Mouse (Mus musculus) embryonic facial prominence, embryonic 13.5 days (tissue): ENCODE data around the gene Ercc2. TPM values are rescaled to one million over a fixed set of nuclear protein-coding genes. Genes with fewer than 3 reads are reported as not detected.
A peak's percentile ranks its signal among the peaks of the same experiment; 100 is the strongest.

Experiments used
- ATAC-seq: fragments of 200-750 bp; cut with Nextera tagmentation; 2 replicates; pipeline ENCODE4 v1.8.0; 2017; ENCODE audit warnings: low read depth; ENCODE audit not compliant: insufficient number of reproducible peaks, insufficient read depth, low FRiP score, low TSS enrichment
- H3K27ac ChIP-seq: fragments of 300-500 bp; sonication (generic); 2 replicates; pipeline ENCODE4 v1.5.1; 2015; ENCODE audit warnings: moderate library complexity, mild to moderate bottlenecking, inconsistent platforms
- H3K27me3 ChIP-seq: fragments of 300-500 bp; sonication (generic); 2 replicates; pipeline ENCODE4 v1.6.1; 2015; ENCODE audit warnings: mild to moderate bottlenecking, inconsistent platforms
- H3K36me3 ChIP-seq: fragments of 300-500 bp; sonication (generic); 2 replicates; pipeline ENCODE4 v1.6.1; 2015; ENCODE audit warnings: mild to moderate bottlenecking, inconsistent platforms
- H3K4me1 ChIP-seq: fragments of 300-500 bp; sonication (generic); 2 replicates; pipeline ENCODE4 v1.6.1; 2015; ENCODE audit warnings: inconsistent platforms
- H3K4me2 ChIP-seq: fragments of 300-500 bp; sonication (generic); 2 replicates; pipeline ENCODE4 v1.6.1; 2015; ENCODE audit warnings: moderate library complexity, mild to moderate bottlenecking, inconsistent platforms
- H3K4me3 ChIP-seq: fragments of 300-500 bp; sonication (generic); 2 replicates; pipeline ENCODE4 v1.5.1; 2015; ENCODE audit warnings: mild to moderate bottlenecking, inconsistent platforms
- H3K9ac ChIP-seq: fragments of 300-500 bp; sonication (generic); 2 replicates; pipeline ENCODE4 v1.6.1; 2015; ENCODE audit warnings: mild to moderate bottlenecking, inconsistent platforms
- H3K9me3 ChIP-seq: fragments of 300-500 bp; sonication (generic); 2 replicates; pipeline ENCODE4 v1.6.1; 2016; ENCODE audit warnings: inconsistent platforms
- WGBS: fragments of 180-500 bp; shearing (Covaris S2); methylation state at CpG from one replicate; pipeline ENCODE4 v1.1.7; 2015; ENCODE audit warnings: mixed read lengths; 5-methylcytosine and 5-hydroxymethylcytosine counted together
- polyA plus RNA-seq: library from polyadenylated mRNA; unstranded; fragments of >200 nt; fragmentation: Nextera tagmentation; extraction: Ambion mirVana; gene quantifications from 2 replicates; pipeline ENCODE4 v1.2.1, GENCODE M21; 2015

Ercc2 gene
- polyA plus RNA-seq, 1 experiment from 2014 or later: 17.4 TPM

- WGBS: 28% methylated on average over 12 of the region's 12 CpGs
- H3K36me3 ChIP-seq: peaks cover 17% of the 10 kb centered on the region
- ATAC-seq: no peak
- peaks cover 39% of the 10 kb centered on the region for H3K4me1 ChIP-seq
- H3K9me3 ChIP-seq: no peaks in the 10 kb centered on the region
- peaks cover 19% of the 10 kb centered on the region for H3K27me3 ChIP-seq
- peak within 1 kb of the TSS; percentile 94 for H3K27ac ChIP-seq
- H3K4me3 ChIP-seq: peak within 1 kb of the TSS; percentile 61
- peak within 1 kb of the TSS; percentile 84 for H3K4me2 ChIP-seq
- peak within 1 kb of the TSS; percentile 76 for H3K9ac ChIP-seq
Measured at GRCm38 (mm10) chr7:19344237-19344847, 37.5 kb upstream of the Ercc2 start, which contains the start of gene Ercc1. Ercc1 (plus strand) TSS chr7:19344778.

- H3K27me3 ChIP-seq: peaks cover 19% of the 10 kb centered on the region
- WGBS: 0% methylated on average over 31 of the region's 31 CpGs
- H3K27ac ChIP-seq: peak overlapping the region; percentile 94
- peak overlapping the region; percentile 84 for H3K4me2 ChIP-seq
- H3K36me3 ChIP-seq: peaks cover 23% of the 10 kb centered on the region
- peak overlapping the region; percentile 61 for H3K4me3 ChIP-seq
- peaks cover 39% of the 10 kb centered on the region for H3K4me1 ChIP-seq
- H3K9me3 ChIP-seq: no peaks in the 10 kb centered on the region
- H3K9ac ChIP-seq: peak overlapping the region; percentile 76
- peak; percentile 90 for ATAC-seq
Measured at GRCm38 (mm10) chr7:19344938-19345471, 36.8 kb upstream of the Ercc2 start.

GRCm38 (mm10) chr7:19349188-19349915 is 32.5 kb upstream of the Ercc2 start:
- Histone ChIP-seq H3K4me3 (no peak overlapping the region), H3K9ac (no peak overlapping the region), H3K4me1 (peaks cover 15% of the 10 kb centered on the region), H3K27me3 (no peaks in the 10 kb centered on the region), H3K9me3 (no peaks in the 10 kb centered on the region), H3K27ac (no peak overlapping the region), H3K36me3 (peaks cover 62% of the 10 kb centered on the region), H3K4me2 (no peak overlapping the region)
- 84% methylated on average over 13 of the region's 13 CpGs for WGBS
- no peak for ATAC-seq

GRCm38 (mm10) chr7:19350221-19350620 is 31.6 kb upstream of the Ercc2 start:
- 95% methylated on average over 8 of the region's 8 CpGs for WGBS
- Histone ChIP-seq H3K36me3 (peaks cover 71% of the 10 kb centered on the region), H3K4me1 (peaks cover 12% of the 10 kb centered on the region), H3K4me3 (no peak overlapping the region), H3K4me2 (no peak overlapping the region), H3K9ac (no peak overlapping the region), H3K27ac (no peak overlapping the region), H3K9me3 (no peaks in the 10 kb centered on the region), H3K27me3 (no peaks in the 10 kb centered on the region)
- ATAC-seq: no peak

- Histone ChIP-seq H3K4me2 (no peak overlapping the region), H3K9me3 (no peaks in the 10 kb centered on the region), H3K27ac (no peak overlapping the region), H3K27me3 (no peaks in the 10 kb centered on the region), H3K36me3 (peaks cover 72% of the 10 kb centered on the region), H3K4me1 (peaks cover 13% of the 10 kb centered on the region), H3K4me3 (no peak overlapping the region), H3K9ac (no peak overlapping the region)
- 88% methylated on average over 5 of the region's 5 CpGs for WGBS
- ATAC-seq: no peak
Measured at GRCm38 (mm10) chr7:19354991-19355390, 26.8 kb upstream of the Ercc2 start.

- Histone ChIP-seq H3K27ac (no peak overlapping the region), H3K4me2 (no peak overlapping the region), H3K4me3 (no peak overlapping the region), H3K9me3 (no peaks in the 10 kb centered on the region), H3K9ac (no peak overlapping the region), H3K36me3 (peaks cover 61% of the 10 kb centered on the region), H3K4me1 (peaks cover 23% of the 10 kb centered on the region), H3K27me3 (no peaks in the 10 kb centered on the region)
- ATAC-seq: no peak
- 66% methylated on average over 10 of the region's 10 CpGs for WGBS
Measured at GRCm38 (mm10) chr7:19356311-19356710, 25.5 kb upstream of the Ercc2 start.

GRCm38 (mm10) chr7:19357381-19358375 is 24.1 kb upstream of the Ercc2 start:
- H3K27me3 ChIP-seq: peaks cover 10% of the 10 kb centered on the region
- no peak overlapping the region for H3K27ac ChIP-seq
- no peak for ATAC-seq
- H3K9ac ChIP-seq: peak overlapping the region; percentile 76
- H3K4me3 ChIP-seq: peak overlapping the region; percentile 66
- no peaks in the 10 kb centered on the region for H3K9me3 ChIP-seq
- 92% methylated on average over 25 of the region's 25 CpGs for WGBS
- peaks cover 48% of the 10 kb centered on the region for H3K36me3 ChIP-seq
- peak overlapping the region; percentile 98 for H3K4me2 ChIP-seq
- peaks cover 34% of the 10 kb centered on the region for H3K4me1 ChIP-seq

GRCm38 (mm10) chr7:19358634-19359033 is 23.2 kb upstream of the Ercc2 start:
- no peak overlapping the region for H3K27ac ChIP-seq

GRCm38 (mm10) chr7:19359299-19359891 is 22.4 kb upstream of the Ercc2 start, which contains the start of the genes Cd3eap and Ppp1r13l:
Cd3eap (minus strand) TSS chr7:19359483.
Ppp1r13l (plus strand) TSS chr7:19359749.
- peaks cover 32% of the 10 kb centered on the region for H3K36me3 ChIP-seq
- peak within 1 kb of the TSS; percentile 98 for H3K4me2 ChIP-seq
- H3K4me3 ChIP-seq: peak within 1 kb of the TSS; percentile 66
- peak within 1 kb of the TSS; percentile 71 for H3K27ac ChIP-seq
- peaks cover 43% of the 10 kb centered on the region for H3K4me1 ChIP-seq
- peak within 1 kb of the TSS; percentile 76 for H3K9ac ChIP-seq
- H3K9me3 ChIP-seq: no peaks in the 10 kb centered on the region
- H3K27me3 ChIP-seq: peaks cover 11% of the 10 kb centered on the region
- ATAC-seq: peak; percentile 73
- WGBS: 1% methylated on average over 30 of the region's 31 CpGs

More at GRCm38 (mm10) chr7:19358634-19359033, 23.2 kb upstream of the Ercc2 start:
- Histone ChIP-seq H3K9me3 (no peaks in the 10 kb centered on the region), H3K9ac (peak overlapping the region; percentile 76), H3K4me2 (peak overlapping the region; percentile 98), H3K27me3 (peaks cover 11% of the 10 kb centered on the region), H3K4me3 (peak overlapping the region; percentile 66), H3K4me1 (peaks cover 40% of the 10 kb centered on the region), H3K36me3 (peaks cover 39% of the 10 kb centered on the region)
- 17% methylated on average over 13 of the region's 13 CpGs for WGBS
- no peak for ATAC-seq

GRCm38 (mm10) chr7:19359892-19360641 is 21.7 kb upstream of the Ercc2 start:
- Histone ChIP-seq H3K27me3 (peaks cover 11% of the 10 kb centered on the region), H3K4me3 (peak overlapping the region; percentile 66), H3K4me1 (peaks cover 43% of the 10 kb centered on the region), H3K9ac (peak overlapping the region; percentile 76), H3K36me3 (peaks cover 26% of the 10 kb centered on the region), H3K9me3 (no peaks in the 10 kb centered on the region), H3K27ac (peak overlapping the region; percentile 71), H3K4me2 (peak overlapping the region; percentile 98)
- peak; percentile 66; the same call in 1 of the 2 replicates for ATAC-seq
- 1% methylated on average over 45 of the region's 45 CpGs for WGBS
